ENCODE assay signal across 8 mouse cellular contexts in genomic region chr3:130818467-130819030, GRCm38 (mm10).
A peak's percentile ranks its signal among the peaks of the same experiment; 100 is the strongest.
DNase-seq lines count a peak whose midpoint lies in the region; ATAC-seq and TF ChIP-seq lines count a peak whose summit lies in the region.

No protein-coding gene starts in this region.

- no peaks in the 10 kb centered on the region for H3K4me1 ChIP-seq in bone marrow, adult 2 months (ENCODE audit: control insufficient read depth, insufficient read depth, low read length)
- no peaks in the 10 kb centered on the region for H3K4me1 ChIP-seq in embryonic fibroblast, embryonic 13.5 days (ENCODE audit: control insufficient read depth, insufficient read depth, low read length)
- H3K4me1 ChIP-seq in heart, embryonic 11.5 days (ENCODE audit: control insufficient read depth, insufficient read depth, low read length), result no peaks in the 10 kb centered on the region
- H3K4me1 ChIP-seq in kidney, embryonic 15.5 days, result peaks cover 8% of the 10 kb centered on the region
- H3K4me1 ChIP-seq in limb, embryonic 15.5 days, result peaks cover 11% of the 10 kb centered on the region

- peak overlapping the region; percentile 59 for H3K9ac ChIP-seq in heart, embryonic 11.5 days (ENCODE audit: low read depth, low read length)
- peak overlapping the region; percentile 27; the same call in 1 of the 2 replicates for H3K9ac ChIP-seq in kidney, embryonic 15.5 days
- H3K9ac ChIP-seq in limb, embryonic 15.5 days, result no peak overlapping the region

- H3K27me3 ChIP-seq in heart, embryonic 11.5 days (ENCODE audit: control insufficient read depth, insufficient read depth, low read length), result no peaks in the 10 kb centered on the region
- H3K27me3 ChIP-seq in kidney, embryonic 15.5 days, result no peaks in the 10 kb centered on the region
- no peaks in the 10 kb centered on the region for H3K27me3 ChIP-seq in limb, embryonic 15.5 days

- H3K9me3 ChIP-seq in heart, embryonic 11.5 days (replicated peaks; ENCODE audit: control insufficient read depth, low read length), result no peaks in the 10 kb centered on the region
- no peaks in the 10 kb centered on the region for H3K9me3 ChIP-seq in kidney, embryonic 15.5 days (replicated peaks)
- H3K9me3 ChIP-seq in limb, embryonic 15.5 days, result no peaks in the 10 kb centered on the region

- peak; percentile 28; the same call in 1 of the 2 replicates for TF ChIP-seq POLR2A in bone marrow, adult 2 months (IDR thresholded peaks at IDR 0.05; ENCODE audit: borderline replicate concordance, control insufficient read depth, low read depth, low read length)
- TF ChIP-seq POLR2A in embryonic fibroblast, embryonic 13.5 days (IDR thresholded peaks at IDR 0.05; ENCODE audit: low read depth, low read length), result no peak; the same call in 1 of the 2 replicates

- H3K4me2 ChIP-seq in heart, embryonic 11.5 days, result peak overlapping the region; percentile 69
- peak overlapping the region; percentile 63 for H3K4me2 ChIP-seq in kidney, embryonic 15.5 days
- peak overlapping the region; percentile 61 for H3K4me2 ChIP-seq in limb, embryonic 15.5 days

- no peak overlapping the region for H3K4me3 ChIP-seq in bone marrow, adult 2 months (replicated peaks; ENCODE audit: control insufficient read depth, low read depth, low read length)
- no peak overlapping the region for H3K4me3 ChIP-seq in embryonic fibroblast, embryonic 13.5 days (ENCODE audit: insufficient read depth, low read length)
- H3K4me3 ChIP-seq in heart, embryonic 11.5 days (ENCODE audit: low read depth, low read length), result peak overlapping the region; percentile 35
- peak overlapping the region; percentile 32 for H3K4me3 ChIP-seq in kidney, embryonic 15.5 days (replicated peaks)
- peak overlapping the region; percentile 32 for H3K4me3 ChIP-seq in limb, embryonic 15.5 days

- WGBS in bone marrow, adult 2 months, result 7% methylated on average over 18 of the region's 18 CpGs
- 6% methylated on average over 18 of the region's 18 CpGs for WGBS in heart, embryonic 11.5 days (ENCODE audit: insufficient replicate concordance)
- 4% methylated on average over 18 of the region's 18 CpGs for WGBS in kidney, embryonic 15.5 days
- 2% methylated on average over 18 of the region's 18 CpGs for WGBS in limb, embryonic 15.5 days

- H3K36me3 ChIP-seq in heart, embryonic 11.5 days (ENCODE audit: control insufficient read depth, insufficient read depth, low read length), result no peaks in the 10 kb centered on the region
- no peaks in the 10 kb centered on the region for H3K36me3 ChIP-seq in kidney, embryonic 15.5 days
- H3K36me3 ChIP-seq in limb, embryonic 15.5 days, result no peaks in the 10 kb centered on the region

- peak; percentile 49; the same call in 1 of the 2 replicates for ATAC-seq in heart, embryonic 11.5 days (replicated peaks; ENCODE audit: insufficient number of reproducible peaks, low FRiP score, low TSS enrichment)
- peak; percentile 82 for ATAC-seq in kidney, embryonic 15.5 days (replicated peaks; ENCODE audit: low FRiP score)
- 0 out of 2 replicates have a peak, but pooled peaks have one; percentile 55 for ATAC-seq in limb, embryonic 15.5 days (ENCODE audit: insufficient number of reproducible peaks, low FRiP score, low TSS enrichment, low read depth)

- TF ChIP-seq CTCF in bone marrow, adult 2 months (IDR thresholded peaks at IDR 0.05; ENCODE audit: control insufficient read depth, insufficient read depth, low read length), result peak; percentile 86
- peak; percentile 89 for TF ChIP-seq CTCF in embryonic fibroblast, embryonic 13.5 days (IDR thresholded peaks at IDR 0.05; ENCODE audit: borderline replicate concordance, insufficient read depth, low read length)

- DNase-seq in 416B (ENCODE audit: low read depth), result peak; percentile 65
- peak; percentile 6 to 34 for DNase-seq in monocyte, adult 2 months (ENCODE audit: low read depth in 1 of 2, low spot score in 2 of 2)
- peak; percentile 62 to 80 for DNase-seq in spleen, postnatal 14 days (ENCODE audit: low spot score in 2 of 2)

- H3K27ac ChIP-seq in bone marrow, adult 2 months (ENCODE audit: control insufficient read depth, insufficient read depth, low read depth, low read length, poor library complexity), result no peak overlapping the region
- no peak overlapping the region for H3K27ac ChIP-seq in embryonic fibroblast, embryonic 13.5 days (ENCODE audit: insufficient read depth, low read length)
- H3K27ac ChIP-seq in heart, embryonic 11.5 days (ENCODE audit: low read depth, low read length), result no peak overlapping the region
- no peak overlapping the region for H3K27ac ChIP-seq in kidney, embryonic 15.5 days
- no peak overlapping the region for H3K27ac ChIP-seq in limb, embryonic 15.5 days

Comparison
In these comparisons a context has a peak if more than half of its experiments do, and no peak if none do; other contexts are left out.
1. DNase-seq: peak in every context shown above with its lines; median percentile 71 in spleen, postnatal 14 days; 65 in 416B; 20 in monocyte, adult 2 months.
2. H3K4me3 ChIP-seq: peak in heart, embryonic 11.5 days (single experiment), kidney, embryonic 15.5 days (single experiment) and limb, embryonic 15.5 days (single experiment); none in bone marrow, adult 2 months (single experiment) and embryonic fibroblast, embryonic 13.5 days (single experiment).
3. Peak in every context shown above with its lines, with median percentiles within 50 percentile points of each other: ATAC-seq and H3K4me2 ChIP-seq.